In the genomic region with DNA sequence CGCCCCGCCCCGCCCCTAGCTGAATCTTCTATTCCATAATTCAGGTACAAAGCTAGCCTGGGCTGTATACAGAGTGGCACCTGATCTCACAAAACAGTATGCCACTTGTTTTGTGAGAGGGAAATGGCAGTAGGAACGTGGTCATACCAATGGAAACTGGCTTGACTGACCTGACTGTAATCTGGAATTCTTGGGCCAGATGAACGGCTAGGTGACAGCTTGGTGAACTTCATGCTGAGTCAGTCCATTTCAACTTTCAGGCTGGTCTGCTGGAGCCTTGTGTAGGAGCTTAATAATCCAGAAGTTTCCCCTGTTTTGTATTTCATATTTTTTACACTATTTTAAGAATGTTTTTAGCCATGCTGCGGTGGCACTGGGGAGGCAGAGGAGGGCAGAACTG, we compare ENCODE assay signal across 10 mouse cellular contexts. TPM values are rescaled to one million over a fixed set of nuclear protein-coding genes. Genes with fewer than 3 reads are reported as not detected.
DNase-seq lines count a peak whose midpoint lies in the region; ATAC-seq lines count a peak whose summit lies in the region.
"Had no signal": no experiment of that assay in that cellular context is flagged by ENCODE, and none has a peak within 500 bp of the region (broad histone marks: within the 10 kb centered on the region; RNA-seq: fewer than 3 reads in every experiment).

No protein-coding gene starts in this region.

- peak overlapping the region; percentile 73 for H3K4me2 ChIP-seq in heart, embryonic 11.5 days
- H3K4me2 ChIP-seq in neural tube, embryonic 12.5 days (replicated peaks) = peak overlapping the region; percentile 70
- peak overlapping the region; percentile 74 for H3K4me2 ChIP-seq in limb, embryonic 12.5 days
- peak overlapping the region; percentile 64; the same call in 1 of the 2 replicates for H3K4me2 ChIP-seq in stomach, embryonic 15.5 days

- H3K27ac ChIP-seq in heart, embryonic 11.5 days (ENCODE audit: low read depth, low read length) = no peak overlapping the region
- no peak overlapping the region for H3K27ac ChIP-seq in neural tube, embryonic 12.5 days
- H3K27ac ChIP-seq in limb, embryonic 12.5 days = no peak overlapping the region
- H3K27ac ChIP-seq in stomach, embryonic 15.5 days = no peak overlapping the region

- H3K27me3 ChIP-seq in heart, embryonic 11.5 days (ENCODE audit: control insufficient read depth, insufficient read depth, low read length) = no peaks in the 10 kb centered on the region
- no peaks in the 10 kb centered on the region for H3K27me3 ChIP-seq in neural tube, embryonic 12.5 days (replicated peaks)
- no peaks in the 10 kb centered on the region for H3K27me3 ChIP-seq in limb, embryonic 12.5 days
- no peaks in the 10 kb centered on the region for H3K27me3 ChIP-seq in stomach, embryonic 15.5 days (replicated peaks)

- ATAC-seq in heart, embryonic 11.5 days (replicated peaks; ENCODE audit: insufficient number of reproducible peaks, low FRiP score, low TSS enrichment) = no peak
- ATAC-seq in neural tube, embryonic 12.5 days (ENCODE audit: low FRiP score, low read depth) = no peak
- ATAC-seq in limb, embryonic 12.5 days (ENCODE audit: insufficient number of reproducible peaks, insufficient read depth, low FRiP score, low TSS enrichment, low read depth) = no peak
- no peak for ATAC-seq in stomach, embryonic 15.5 days (ENCODE audit: insufficient read depth, low FRiP score, low read depth)

- H3K36me3 ChIP-seq in heart, embryonic 11.5 days (ENCODE audit: control insufficient read depth, insufficient read depth, low read length) = no peaks in the 10 kb centered on the region
- H3K36me3 ChIP-seq in neural tube, embryonic 12.5 days = no peaks in the 10 kb centered on the region
- H3K36me3 ChIP-seq in limb, embryonic 12.5 days = no peaks in the 10 kb centered on the region
- no peaks in the 10 kb centered on the region for H3K36me3 ChIP-seq in stomach, embryonic 15.5 days

- no peak overlapping the region for H3K9ac ChIP-seq in heart, embryonic 11.5 days (ENCODE audit: low read depth, low read length)
- H3K9ac ChIP-seq in neural tube, embryonic 12.5 days = no peak overlapping the region
- no peak overlapping the region for H3K9ac ChIP-seq in limb, embryonic 12.5 days (replicated peaks)
- no peak overlapping the region for H3K9ac ChIP-seq in stomach, embryonic 15.5 days

- 63% methylated on average over 6 of the region's 6 CpGs for WGBS in heart, embryonic 11.5 days (ENCODE audit: insufficient replicate concordance)
- 79% methylated on average over 6 of the region's 6 CpGs for WGBS in neural tube, embryonic 12.5 days
- 73% methylated on average over 6 of the region's 6 CpGs for WGBS in limb, embryonic 12.5 days
- 77% methylated on average over 6 of the region's 6 CpGs for WGBS in stomach, embryonic 15.5 days

- H3K4me1 ChIP-seq in heart, embryonic 11.5 days (ENCODE audit: control insufficient read depth, insufficient read depth, low read length) = peaks cover 13% of the 10 kb centered on the region
- peaks cover 22% of the 10 kb centered on the region for H3K4me1 ChIP-seq in neural tube, embryonic 12.5 days
- peaks cover 16% of the 10 kb centered on the region for H3K4me1 ChIP-seq in limb, embryonic 12.5 days (replicated peaks)
- H3K4me1 ChIP-seq in stomach, embryonic 15.5 days = peaks cover 17% of the 10 kb centered on the region

- no peak for DNase-seq in heart, postnatal 4 days
- DNase-seq in neural tube, embryonic 10.5 days (ENCODE audit: extremely low spot score, low spot score) = no peak
- DNase-seq in frontal cortex, adult 2 months (ENCODE audit: extremely low spot score in 1 of 2, low spot score in 1 of 2) = no peak
- no peak for DNase-seq in frontal cortex, postnatal 36 days (ENCODE audit: low spot score in 2 of 2)
- DNase-seq: adrenal gland, postnatal 36 days had no signal

- no peaks in the 10 kb centered on the region for H3K9me3 ChIP-seq in heart, embryonic 11.5 days (replicated peaks; ENCODE audit: control insufficient read depth, low read length)
- H3K9me3 ChIP-seq in neural tube, embryonic 12.5 days = no peaks in the 10 kb centered on the region
- H3K9me3 ChIP-seq in limb, embryonic 12.5 days = no peaks in the 10 kb centered on the region
- no peaks in the 10 kb centered on the region for H3K9me3 ChIP-seq in stomach, embryonic 15.5 days

- H3K4me3 ChIP-seq in heart, embryonic 11.5 days (ENCODE audit: low read depth, low read length) = peak overlapping the region; percentile 56; the same call in 1 of the 2 replicates
- no peak overlapping the region for H3K4me3 ChIP-seq in neural tube, embryonic 12.5 days
- H3K4me3 ChIP-seq in limb, embryonic 12.5 days (replicated peaks) = peak overlapping the region; percentile 54; the same call in 1 of the 2 replicates
- H3K4me3 ChIP-seq in stomach, embryonic 15.5 days (replicated peaks) = no peak overlapping the region

RNA-seq across cellular contexts. Expression of gene Fdxr, which starts 1.3 kb away (rescaled TPM):
- polyA plus RNA-seq in heart, embryonic 11.5 days (2014; fragmentation: Nextera tagmentation; extraction: Ambion mirVana) = 10.0 and 12.0 TPM in 2 replicates
- 1 to 10 TPM; 7.5 to 9.5 TPM for total RNA-seq in heart, postnatal 4 days (2021)
- polyA plus RNA-seq in neural tube, embryonic 12.5 days (2016; fragmentation: Nextera tagmentation; extraction: Ambion mirVana) = 16.4 and 18.9 TPM in 2 replicates
- 13.2 and 16.1 TPM in 2 replicates for polyA plus RNA-seq in limb, embryonic 12.5 days (2016; fragmentation: Nextera tagmentation; extraction: Ambion mirVana)
- polyA plus RNA-seq in stomach, embryonic 15.5 days (2015; fragmentation: Nextera tagmentation; extraction: Ambion mirVana) = 16.6 and 17.8 TPM in 2 replicates
- 33.1 and 34.4 TPM in 2 replicates for polyA plus RNA-seq in frontal cortex, adult 2 months (2012; rRNA removed)

RNA-seq across cellular contexts. Expression of gene Grin2c, which starts 11.1 kb away (rescaled TPM):
- 0.13 TPM in 1 of 2 replicates, not detected in the other for polyA plus RNA-seq in heart, embryonic 11.5 days (2014; fragmentation: Nextera tagmentation; extraction: Ambion mirVana)
- under 1 TPM; 0.12 to 0.18 TPM for total RNA-seq in heart, postnatal 4 days (2021)
- polyA plus RNA-seq in neural tube, embryonic 12.5 days (2016; fragmentation: Nextera tagmentation; extraction: Ambion mirVana) = 0.96 and 1.0 TPM in 2 replicates
- 0.09 and 0.21 TPM in 2 replicates for polyA plus RNA-seq in limb, embryonic 12.5 days (2016; fragmentation: Nextera tagmentation; extraction: Ambion mirVana)
- 0.10 and 0.12 TPM in 2 replicates for polyA plus RNA-seq in stomach, embryonic 15.5 days (2015; fragmentation: Nextera tagmentation; extraction: Ambion mirVana)
- polyA plus RNA-seq in frontal cortex, adult 2 months (2012; rRNA removed) = 55.1 and 55.6 TPM in 2 replicates
- total RNA-seq: granulocyte monocyte progenitor cell, adult 5-6 weeks had no signal

RNA-seq across cellular contexts. Expression of gene Fads6, which starts 19.3 kb away (rescaled TPM):
- polyA plus RNA-seq in heart, embryonic 11.5 days (2014; fragmentation: Nextera tagmentation; extraction: Ambion mirVana) = 0.89 and 1.2 TPM in 2 replicates
- 1 to 10 TPM in 1 of 2 experiments, under 1 TPM in 1; 0.86 to 1.4 TPM for total RNA-seq in heart, postnatal 4 days (2021)
- 0.34 and 0.46 TPM in 2 replicates for polyA plus RNA-seq in neural tube, embryonic 12.5 days (2016; fragmentation: Nextera tagmentation; extraction: Ambion mirVana)
- 0.10 and 0.15 TPM in 2 replicates for polyA plus RNA-seq in limb, embryonic 12.5 days (2016; fragmentation: Nextera tagmentation; extraction: Ambion mirVana)
- polyA plus RNA-seq in stomach, embryonic 15.5 days (2015; fragmentation: Nextera tagmentation; extraction: Ambion mirVana) = 2.0 TPM in 2 replicates
- 13.2 and 13.9 TPM in 2 replicates for polyA plus RNA-seq in frontal cortex, adult 2 months (2012; rRNA removed)

RNA-seq across cellular contexts. Expression of gene Otop2, which starts 28.8 kb away (rescaled TPM):
- not detected in 2 replicates for polyA plus RNA-seq in heart, embryonic 11.5 days (2014; fragmentation: Nextera tagmentation; extraction: Ambion mirVana)
- total RNA-seq in heart, postnatal 4 days (2021) = not detected
- polyA plus RNA-seq in neural tube, embryonic 12.5 days (2016; fragmentation: Nextera tagmentation; extraction: Ambion mirVana) = not detected in 2 replicates
- 0.56 TPM in 1 of 2 replicates, not detected in the other for polyA plus RNA-seq in limb, embryonic 12.5 days (2016; fragmentation: Nextera tagmentation; extraction: Ambion mirVana)
- polyA plus RNA-seq in stomach, embryonic 15.5 days (2015; fragmentation: Nextera tagmentation; extraction: Ambion mirVana) = 0.46 and 0.90 TPM in 2 replicates
- polyA plus RNA-seq in frontal cortex, adult 2 months (2012; rRNA removed) = 14.6 and 19.2 TPM in 2 replicates
- total RNA-seq: adrenal gland, postnatal 36 days; granulocyte monocyte progenitor cell, adult 5-6 weeks had no signal

RNA-seq across cellular contexts. Expression of gene Ush1g, which starts 43.7 kb away (rescaled TPM):
- 0.06 and 0.17 TPM in 2 replicates for polyA plus RNA-seq in heart, embryonic 11.5 days (2014; fragmentation: Nextera tagmentation; extraction: Ambion mirVana)
- under 1 TPM; 0.09 to 0.12 TPM for total RNA-seq in heart, postnatal 4 days (2021)
- polyA plus RNA-seq in neural tube, embryonic 12.5 days (2016; fragmentation: Nextera tagmentation; extraction: Ambion mirVana) = 0.08 and 0.28 TPM in 2 replicates
- polyA plus RNA-seq in limb, embryonic 12.5 days (2016; fragmentation: Nextera tagmentation; extraction: Ambion mirVana) = not detected in 2 replicates
- polyA plus RNA-seq in stomach, embryonic 15.5 days (2015; fragmentation: Nextera tagmentation; extraction: Ambion mirVana) = 0.26 and 0.35 TPM in 2 replicates
- 7.8 and 8.6 TPM in 2 replicates for polyA plus RNA-seq in frontal cortex, adult 2 months (2012; rRNA removed)
- total RNA-seq: granulocyte monocyte progenitor cell, adult 5-6 weeks had no signal

Comparison
In these comparisons a context has a peak if more than half of its experiments do, and no peak if none do; other contexts are left out.
1. H3K4me3 ChIP-seq: peak in heart, embryonic 11.5 days (single experiment) and limb, embryonic 12.5 days (single experiment); none in neural tube, embryonic 12.5 days (single experiment) and stomach, embryonic 15.5 days (single experiment).
2. RNA of gene Grin2c, which starts 11.1 kb away (polyA plus RNA-seq): 55.1 to 55.6 TPM in frontal cortex, adult 2 months; 0.96 to 1.0 TPM in neural tube, embryonic 12.5 days, 0.09 to 0.21 TPM in limb, embryonic 12.5 days, 0.13 TPM in heart, embryonic 11.5 days and 0.10 to 0.12 TPM in stomach, embryonic 15.5 days; every median in the first group is over 10 times any median in the second.
3. Peak in every context shown above with its lines, with median percentiles within 50 percentile points of each other: H3K4me2 ChIP-seq.